Mouse (Mus musculus) MEL (cell line): ENCODE measurements around the gene Mdk.

ENCODE experiments used
- CTCF ChIP-seq, 3 experiments: IDR thresholded peaks in 2 of 3; conservative IDR thresholded peaks in 1 of 3; 2 replicates each; pipeline ENCODE4 v1.5.1; 2011 to 2012; ENCODE audit warnings: low read length in 3 of 3, low read depth in 2 of 3, mild to moderate bottlenecking in 2 of 3, improper control_type of control experiment in 1 of 3, inconsistent platforms in 1 of 3, mixed read lengths in 1 of 3, moderate library complexity in 1 of 3; ENCODE audit not compliant: control insufficient read depth in 1 of 3, insufficient read depth in 1 of 3, poor library complexity in 1 of 3, severe bottlenecking in 1 of 3
- EP300 ChIP-seq, 2 experiments: IDR thresholded peaks; 2 replicates each; pipeline ENCODE4 v1.6.1; 2011; ENCODE audit warnings: improper control_type of control experiment in 2 of 2, low read length in 2 of 2, low read depth in 1 of 2, mild to moderate bottlenecking in 1 of 2
- GABPA ChIP-seq: IDR thresholded peaks from 2 replicates; pipeline ENCODE4 v1.6.1; 2012; ENCODE audit warnings: low read depth, mild to moderate bottlenecking, inconsistent platforms, low read length, improper control_type of control experiment, moderate library complexity
- HCFC1 ChIP-seq: IDR thresholded peaks from 2 replicates; pipeline ENCODE4 v1.6.1; 2012; ENCODE audit warnings: low read depth, mild to moderate bottlenecking, inconsistent platforms, low read length, improper control_type of control experiment, moderate library complexity
- KAT2A ChIP-seq: conservative IDR thresholded peaks from 2 replicates; pipeline ENCODE4 v1.6.1; 2012; ENCODE audit warnings: low read depth, low read length, improper control_type of control experiment, inconsistent platforms
- MEF2A ChIP-seq: IDR thresholded peaks from 2 replicates; pipeline ENCODE4 v1.6.1; 2014; ENCODE audit warnings: low read depth, mild to moderate bottlenecking, inconsistent platforms, low read length, improper control_type of control experiment; ENCODE audit not compliant: poor library complexity, insufficient replicate concordance, severe bottlenecking; ENCODE audit errors: extremely low read depth
- MXI1 ChIP-seq: IDR thresholded peaks from 2 replicates; pipeline ENCODE4 v1.6.1; 2011; ENCODE audit warnings: mild to moderate bottlenecking, low read depth, low read length, improper control_type of control experiment
- NRF1 ChIP-seq: IDR thresholded peaks from 2 replicates; pipeline ENCODE4 v1.6.1; 2014; ENCODE audit warnings: low read depth, mild to moderate bottlenecking, inconsistent platforms, low read length, improper control_type of control experiment, moderate library complexity; ENCODE audit not compliant: poor library complexity, insufficient read depth, severe bottlenecking
- POLR2A ChIP-seq, 2 experiments: IDR thresholded peaks; 2 replicates each; pipeline ENCODE4 v1.6.1; 2011 to 2012; ENCODE audit warnings: low read length in 2 of 2, mild to moderate bottlenecking in 2 of 2, control low read depth in 1 of 2, improper control_type of control experiment in 1 of 2, low read depth in 1 of 2, moderate library complexity in 1 of 2; ENCODE audit not compliant: control insufficient read depth in 1 of 2, insufficient read depth in 1 of 2, poor library complexity in 1 of 2
- POLR2AphosphoS5 ChIP-seq: IDR thresholded peaks from 2 replicates; pipeline ENCODE4 v1.6.1; 2012; ENCODE audit warnings: low read depth, borderline replicate concordance, mild to moderate bottlenecking, inconsistent platforms, low read length, moderate library complexity, mixed read lengths
- UBTF ChIP-seq: IDR thresholded peaks from 2 replicates; pipeline ENCODE4 v1.6.1; 2012; ENCODE audit warnings: low read depth, mild to moderate bottlenecking, inconsistent platforms, low read length, improper control_type of control experiment, moderate library complexity, borderline replicate concordance; ENCODE audit not compliant: insufficient read depth
- USF1 ChIP-seq: IDR thresholded peaks from 2 replicates; pipeline ENCODE4 v1.6.1; 2014; ENCODE audit warnings: low read depth, mild to moderate bottlenecking, inconsistent platforms, low read length, improper control_type of control experiment, moderate library complexity
- ZNF384 ChIP-seq: IDR thresholded peaks from 2 replicates; pipeline ENCODE4 v1.6.1; 2012; ENCODE audit warnings: low read depth, mild to moderate bottlenecking, inconsistent platforms, low read length, improper control_type of control experiment

GRCm38 (mm10) chr2:91924726-91925125 is 7.4 kb downstream of the Mdk start:
- TF ChIP-seq HCFC1 (no peak), EP300 (IDR thresholded peaks at IDR 0.05; ENCODE audit: low read depth in 1 of 2, low read length in 2 of 2) (no peak), ZNF384 (no peak), MXI1 (no peak), CTCF (IDR thresholded peaks at IDR 0.05 in 2 of 3, conservative IDR thresholded peaks at IDR 0.05 in 1 of 3; ENCODE audit: control insufficient read depth in 1 of 3, insufficient read depth in 1 of 3, low read depth in 2 of 3, low read length in 3 of 3, poor library complexity in 1 of 3, severe bottlenecking in 1 of 3) (no peak), POLR2A (IDR thresholded peaks at IDR 0.05; ENCODE audit: control insufficient read depth in 1 of 2, insufficient read depth in 1 of 2, low read depth in 1 of 2, low read length in 2 of 2, poor library complexity in 1 of 2) (no peak), USF1 (no peak), MEF2A (no peak), NRF1 (no peak), GABPA (no peak), KAT2A (no peak), POLR2AphosphoS5 (no peak), UBTF (no peak)
